Mouse (Mus musculus) forebrain, postnatal 0 days (tissue): ENCODE data around the gene Gpc6. TPM values are rescaled to one million over a fixed set of nuclear protein-coding genes. Genes with fewer than 3 reads are reported as not detected.

Experiments
- ATAC-seq: fragments of 200-750 bp; cut with Nextera tagmentation; 2 replicates; pipeline ENCODE4 v1.8.0; 2017; ENCODE audit warnings: mild to moderate bottlenecking, moderate library complexity
- DNase-seq: peaks from one replicate; pipeline ENCODE4 v3.0.0-alpha.2; 2015
- H3K27ac ChIP-seq: fragments of 300-500 bp; sonication (generic); 2 replicates; pipeline ENCODE4 v1.5.1; 2014; ENCODE audit warnings: low read depth, mild to moderate bottlenecking, antibody characterized with exemption, low read length, moderate library complexity, mixed read lengths
- H3K27me3 ChIP-seq: fragments of 300-500 bp; sonication (generic); 2 replicates; pipeline ENCODE4 v1.6.1; 2014; ENCODE audit warnings: mild to moderate bottlenecking, low read length, mixed read lengths; ENCODE audit not compliant: insufficient read depth
- H3K36me3 ChIP-seq: fragments of 300-500 bp; sonication (generic); 2 replicates; pipeline ENCODE4 v1.6.1; 2014; ENCODE audit warnings: mild to moderate bottlenecking, moderate library complexity; ENCODE audit not compliant: insufficient read depth
- H3K4me1 ChIP-seq: fragments of 300-500 bp; sonication (generic); 2 replicates; pipeline ENCODE4 v1.6.1; 2014; ENCODE audit warnings: antibody characterized with exemption; ENCODE audit not compliant: insufficient read depth
- H3K4me2 ChIP-seq: fragments of 300-500 bp; sonication (generic); 2 replicates; pipeline ENCODE4 v1.6.1; 2014; ENCODE audit warnings: low read depth, mild to moderate bottlenecking, moderate library complexity
- H3K4me3 ChIP-seq: fragments of 300-500 bp; sonication (generic); 2 replicates; pipeline ENCODE4 v1.5.1; 2014; ENCODE audit warnings: low read depth, low read length, mixed read lengths
- H3K9ac ChIP-seq: fragments of 300-500 bp; sonication (generic); 2 replicates; pipeline ENCODE4 v1.6.1; 2014; ENCODE audit warnings: mild to moderate bottlenecking
- H3K9me3 ChIP-seq: fragments of 300-500 bp; sonication (generic); 2 replicates; pipeline ENCODE4 v1.6.1; 2016; ENCODE audit warnings: low read length
- CTCF ChIP-seq: sonication (generic); IDR thresholded peaks from 2 replicates; pipeline ENCODE4 v1.5.1; 2016; ENCODE audit warnings: antibody characterized with exemption, control low read depth, low read depth
- WGBS: fragments of 180-500 bp; shearing (Covaris S2); extraction: QIAGEN DNeasy Blood & Tissue Kit; methylation state at CpG from one replicate; pipeline ENCODE4 v1.1.7; 2014; 5-methylcytosine and 5-hydroxymethylcytosine counted together
- polyA plus RNA-seq: library from polyadenylated mRNA; unstranded; fragments of >200 nt; fragmentation: Nextera tagmentation; extraction: Ambion mirVana; gene quantifications from 2 replicates; pipeline ENCODE4 v1.2.1, GENCODE M21; 2015
- total RNA-seq: library from RNA; depleted of rRNA; stranded (reverse); fragments of >200 nt; gene quantifications from 2 replicates; pipeline ENCODE4 v1.2.3, GENCODE M21; 2014

Gpc6 gene
- total and polyA plus RNA-seq, 2 experiments from 2014 or later = 10.9 to 20.8 TPM

DNA sequence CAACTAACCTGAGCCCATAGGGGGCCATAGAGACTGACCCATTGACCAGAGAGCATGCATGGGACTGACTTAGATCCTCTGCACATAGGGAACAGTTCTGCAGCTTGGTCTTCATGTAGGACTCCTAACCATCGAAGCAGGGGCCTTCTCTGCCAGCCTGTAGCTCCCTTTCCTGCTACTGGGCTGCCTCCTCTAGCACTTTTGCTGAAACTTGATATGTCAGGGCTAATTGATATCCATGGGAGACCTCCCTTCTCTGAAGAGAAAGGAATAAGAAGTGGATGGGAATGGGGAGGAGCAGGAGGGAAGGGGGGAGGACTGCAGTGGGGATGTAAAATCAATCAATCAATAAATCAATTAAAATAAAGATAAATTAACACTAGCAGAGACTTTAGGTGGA lies 678.7 kb downstream of the Gpc6 start:
- Histone ChIP-seq H3K4me1 (no peaks in the 10 kb centered on the region), H3K9me3 (no peaks in the 10 kb centered on the region)
- WGBS = 65% methylated on average over 1 of the region's 1 CpGs

DNA sequence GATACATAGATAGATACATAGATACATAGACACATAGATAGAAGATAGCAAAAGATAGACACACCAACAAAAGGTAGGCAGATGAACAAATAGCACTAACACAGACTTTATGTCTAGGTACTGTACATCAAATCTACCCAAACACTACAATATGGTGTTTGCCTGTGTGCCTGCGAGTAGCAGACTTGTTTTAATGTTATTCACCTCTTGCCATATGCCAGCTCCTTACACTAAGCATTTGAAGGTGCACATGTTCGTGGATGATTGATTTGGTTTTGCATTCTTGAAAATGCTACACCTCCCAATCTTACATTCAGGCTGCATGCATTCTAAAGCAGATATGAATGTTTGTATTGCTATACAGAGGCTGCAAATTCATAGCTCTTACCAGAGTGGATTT lies 680.6 kb downstream of the Gpc6 start:
- 54% methylated on average over 2 of the region's 2 CpGs for WGBS
- Histone ChIP-seq H3K36me3 (no peaks in the 10 kb centered on the region), H3K4me1 (no peaks in the 10 kb centered on the region), H3K4me3 (no peak overlapping the region), H3K4me2 (no peak overlapping the region), H3K9ac (no peak overlapping the region), H3K27me3 (no peaks in the 10 kb centered on the region), H3K27ac (no peak overlapping the region), H3K9me3 (no peaks in the 10 kb centered on the region)
- TF ChIP-seq CTCF = no peak
- ATAC-seq (no peak), DNase-seq (no peak)

More for the DNA sequence above, 678.7 kb downstream of the Gpc6 start:
- no peak for DNase-seq
- no peak overlapping the region for H3K9ac ChIP-seq
- no peak overlapping the region for H3K27ac ChIP-seq
- no peak for TF ChIP-seq CTCF
- H3K4me3 ChIP-seq = no peak overlapping the region
- no peaks in the 10 kb centered on the region for H3K36me3 ChIP-seq
- no peaks in the 10 kb centered on the region for H3K27me3 ChIP-seq
- no peak overlapping the region for H3K4me2 ChIP-seq
- ATAC-seq = no peak

DNA sequence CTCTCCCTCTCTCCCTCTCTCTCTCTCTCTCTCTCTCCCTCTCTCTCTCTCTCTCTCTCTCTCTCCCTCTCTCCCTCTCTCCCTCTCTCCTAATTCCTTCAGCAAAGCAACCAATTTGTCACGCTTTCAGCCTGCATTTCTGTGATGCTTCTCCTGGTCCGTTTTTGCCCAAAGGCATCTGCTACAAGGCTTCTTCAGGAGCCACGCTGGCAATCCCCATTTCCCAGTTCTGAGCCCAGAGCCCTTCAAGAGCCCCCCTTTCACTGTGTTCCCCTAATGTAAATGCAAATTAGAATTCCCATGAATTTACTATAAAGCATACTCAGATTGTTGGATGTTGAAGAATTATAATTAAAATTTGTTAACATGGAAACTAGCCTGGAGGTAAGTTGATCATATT lies 686.0 kb downstream of the Gpc6 start:
- Histone ChIP-seq H3K9ac (no peak overlapping the region), H3K27ac (no peak overlapping the region), H3K4me3 (no peak overlapping the region), H3K4me1 (no peaks in the 10 kb centered on the region), H3K4me2 (no peak overlapping the region), H3K36me3 (no peaks in the 10 kb centered on the region), H3K27me3 (no peaks in the 10 kb centered on the region), H3K9me3 (no peaks in the 10 kb centered on the region)
- 71% methylated on average over 3 of the region's 3 CpGs for WGBS
- ATAC-seq (no peak), DNase-seq (no peak)
- TF ChIP-seq CTCF = no peak

- Histone ChIP-seq H3K9ac (no peak overlapping the region), H3K4me3 (no peak overlapping the region), H3K27ac (no peak overlapping the region), H3K4me1 (no peaks in the 10 kb centered on the region), H3K27me3 (no peaks in the 10 kb centered on the region), H3K4me2 (no peak overlapping the region), H3K9me3 (no peaks in the 10 kb centered on the region), H3K36me3 (no peaks in the 10 kb centered on the region)
- ATAC-seq = no peak
- no peak for DNase-seq
- WGBS = 76% methylated on average over 9 of the region's 9 CpGs
- no peak for TF ChIP-seq CTCF
Observed at GRCm38 (mm10) chr14:117625100-117625710, 700.1 kb downstream of the Gpc6 start.

GRCm38 (mm10) chr14:117634238-117634940 lies 709.3 kb downstream of the Gpc6 start:
- Histone ChIP-seq H3K27me3 (no peaks in the 10 kb centered on the region), H3K27ac (no peak overlapping the region), H3K9ac (no peak overlapping the region), H3K9me3 (no peaks in the 10 kb centered on the region), H3K36me3 (no peaks in the 10 kb centered on the region), H3K4me1 (no peaks in the 10 kb centered on the region), H3K4me2 (no peak overlapping the region), H3K4me3 (no peak overlapping the region)
- no peak for DNase-seq
- TF ChIP-seq CTCF = no peak
- 79% methylated on average over 14 of the region's 14 CpGs for WGBS
- ATAC-seq = no peak

DNA sequence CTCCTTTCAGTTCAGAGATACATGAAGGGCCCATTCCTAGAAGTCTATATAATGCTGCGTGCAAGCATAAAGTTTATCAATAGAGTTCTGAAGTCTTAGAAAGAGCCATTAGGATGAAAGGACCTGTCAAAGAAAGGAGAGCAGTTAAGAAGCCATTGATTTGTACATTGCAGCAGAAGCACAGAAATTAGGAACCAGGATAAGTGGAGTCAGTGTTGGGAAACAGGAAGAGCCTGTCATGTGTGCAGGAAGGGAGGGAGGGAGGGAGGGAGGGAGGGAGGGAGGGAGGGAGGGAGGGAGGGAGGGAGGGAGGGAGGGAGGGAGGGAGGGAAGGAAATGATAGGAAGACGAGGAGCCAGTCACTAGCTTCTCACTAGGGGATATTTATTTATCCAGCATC lies 716.7 kb downstream of the Gpc6 start:
- no peak for ATAC-seq
- no peak overlapping the region for H3K9ac ChIP-seq
- H3K4me3 ChIP-seq = no peak overlapping the region
- DNase-seq = no peak
- no peaks in the 10 kb centered on the region for H3K36me3 ChIP-seq
- H3K4me1 ChIP-seq = no peaks in the 10 kb centered on the region
- 83% methylated on average over 2 of the region's 2 CpGs for WGBS
- H3K27ac ChIP-seq = no peak overlapping the region
- no peaks in the 10 kb centered on the region for H3K9me3 ChIP-seq
- H3K4me2 ChIP-seq = no peak overlapping the region
- no peak for TF ChIP-seq CTCF
- no peaks in the 10 kb centered on the region for H3K27me3 ChIP-seq

GRCm38 (mm10) chr14:117643069-117643468 lies 718.0 kb downstream of the Gpc6 start:
- no peak overlapping the region for H3K4me3 ChIP-seq
- WGBS = 85% methylated on average over 1 of the region's 1 CpGs
- H3K9ac ChIP-seq = no peak overlapping the region
- no peak for TF ChIP-seq CTCF
- H3K4me1 ChIP-seq = no peaks in the 10 kb centered on the region
- no peaks in the 10 kb centered on the region for H3K9me3 ChIP-seq
- ATAC-seq (no peak), DNase-seq (no peak)
- H3K27ac ChIP-seq = no peak overlapping the region
- H3K4me2 ChIP-seq = no peak overlapping the region
- no peaks in the 10 kb centered on the region for H3K27me3 ChIP-seq
- no peaks in the 10 kb centered on the region for H3K36me3 ChIP-seq
